Mouse (Mus musculus) erythroblast, adult 5-6 weeks (primary cell): ENCODE data around the gene Hist1h2ad. TPM values are rescaled to one million over a fixed set of nuclear protein-coding genes. Genes with fewer than 3 reads are reported as not detected.
A peak's percentile ranks its signal among the peaks of the same experiment; 100 is the strongest.

ENCODE experiments used
- ATAC-seq: replicated peaks from 2 replicates; pipeline ENCODE4 v1.8.0; 2016; ENCODE audit warnings: moderate number of reproducible peaks, mild to moderate bottlenecking, moderate TSS enrichment, inconsistent platforms; ENCODE audit not compliant: poor library complexity, low FRiP score, severe bottlenecking
- total RNA-seq, 2 experiments: library from RNA; stranded (forward) in 1 of 2; stranded (reverse) in 1 of 2; fragments of 150-400 nt in 1 of 2; fragments of 200-764, 138-1000 nt in 1 of 2; gene quantifications; 2 replicates each; pipeline versions ENCODE4 v1.2.3 to v1.2.4; 2015 to 2017; ENCODE audit warnings: low replicate concordance in 2 of 2

The Hist1h2ad gene
- total RNA-seq (2015; ENCODE audit: low replicate concordance) (not detected in 2 replicates), total RNA-seq (2017; ENCODE audit: low replicate concordance) (370 and 678 TPM in 2 replicates)

DNA sequence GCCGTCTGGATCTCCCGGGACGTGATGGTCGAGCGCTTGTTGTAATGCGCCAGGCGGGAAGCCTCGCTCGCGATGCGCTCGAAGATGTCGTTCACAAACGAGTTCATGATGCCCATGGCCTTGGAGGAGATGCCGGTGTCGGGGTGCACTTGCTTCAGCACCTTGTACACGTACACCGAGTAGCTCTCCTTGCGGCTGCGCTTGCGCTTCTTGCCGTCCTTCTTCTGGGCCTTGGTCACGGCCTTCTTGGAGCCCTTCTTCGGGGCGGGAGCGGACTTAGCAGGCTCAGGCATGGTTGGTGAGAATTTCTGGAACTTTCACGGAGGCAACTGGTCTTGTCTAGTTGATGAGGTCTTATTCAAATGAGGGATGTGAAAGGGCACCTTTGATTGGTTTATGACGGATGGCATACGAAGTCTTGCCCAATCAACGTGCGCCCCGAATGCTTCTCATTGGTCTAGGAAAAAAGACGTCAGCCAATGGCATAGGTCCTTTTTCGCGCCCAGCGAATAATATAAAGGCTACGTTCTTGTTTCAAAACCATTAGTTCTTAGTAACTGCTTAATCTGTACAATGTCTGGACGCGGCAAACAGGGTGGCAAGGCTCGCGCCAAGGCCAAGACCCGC lies at the start of gene Hist1h2ad, which contains the start of gene Hist1h2bf:
Gene Hist1h2ad, plus strand, starts transcription at position 484 of the 627 bp plus-strand sequence.
Gene Hist1h2bf, minus strand, starts transcription at position 299 of the 627 bp plus-strand sequence.
- peak; percentile 73 for ATAC-seq

DNA sequence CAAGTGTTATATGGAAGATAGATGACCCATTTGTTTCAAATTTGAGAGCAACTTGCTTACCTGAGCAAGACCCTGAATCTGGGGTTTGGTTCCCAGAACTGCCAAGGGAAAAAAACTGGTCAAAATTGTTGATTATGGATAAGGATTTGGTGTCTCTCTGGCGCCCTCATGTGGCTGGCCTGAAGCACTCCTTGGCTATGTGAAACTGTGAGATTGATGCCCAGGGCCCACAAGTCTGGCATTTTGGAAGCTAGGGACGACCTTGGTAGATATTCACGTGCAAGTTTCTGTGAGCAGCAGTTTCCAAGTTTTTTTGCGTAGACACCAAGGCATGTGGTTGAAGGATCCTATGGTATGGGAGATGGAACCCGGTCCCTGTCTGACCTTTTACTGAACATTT lies 49.5 kb upstream of the Hist1h2ad start:
- peak; percentile 73 for ATAC-seq

DNA sequence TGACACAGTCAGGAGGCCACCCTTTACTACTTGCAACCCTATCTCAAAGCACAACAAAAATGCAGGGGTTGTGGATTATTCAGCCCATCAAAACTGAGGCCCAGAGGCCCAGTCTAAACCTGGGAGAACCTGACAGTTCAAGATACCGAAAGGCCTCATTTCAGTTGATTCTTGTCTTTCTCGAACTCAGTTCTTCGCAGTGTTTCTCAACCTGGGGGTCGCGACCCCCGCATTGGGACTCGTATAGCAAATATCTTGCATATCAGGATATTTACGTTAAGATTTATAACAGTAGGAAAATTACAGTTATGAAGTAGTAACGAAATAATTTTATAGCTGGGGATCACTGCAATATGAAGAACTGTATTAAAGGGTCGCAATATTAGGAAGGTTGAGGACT lies 48.3 kb upstream of the Hist1h2ad start:
- ATAC-seq, result no peak

DNA sequence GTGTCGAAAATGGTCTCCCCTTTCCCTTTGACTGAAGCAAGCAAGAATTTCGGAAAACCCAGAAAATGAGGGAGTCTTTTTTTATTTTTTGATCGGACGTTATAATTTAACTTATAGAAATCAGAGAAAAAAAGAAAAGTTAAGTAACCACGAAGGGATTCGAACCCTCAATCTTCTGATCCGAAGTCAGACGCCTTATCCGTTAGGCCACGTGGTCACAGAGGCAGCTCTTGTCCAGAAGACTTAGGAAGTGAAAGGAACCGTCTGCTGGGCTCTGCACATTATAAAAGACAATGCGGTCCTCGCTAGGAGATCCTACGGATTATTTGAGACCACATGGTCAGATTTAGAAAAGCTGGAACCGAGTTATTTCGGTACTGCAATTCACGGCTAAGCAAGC lies 47.9 kb upstream of the Hist1h2ad start:
- ATAC-seq, result peak; percentile 54

GRCm38 (mm10) chr13:23529005-23529404 lies 45.2 kb upstream of the Hist1h2ad start:
- no peak for ATAC-seq

DNA sequence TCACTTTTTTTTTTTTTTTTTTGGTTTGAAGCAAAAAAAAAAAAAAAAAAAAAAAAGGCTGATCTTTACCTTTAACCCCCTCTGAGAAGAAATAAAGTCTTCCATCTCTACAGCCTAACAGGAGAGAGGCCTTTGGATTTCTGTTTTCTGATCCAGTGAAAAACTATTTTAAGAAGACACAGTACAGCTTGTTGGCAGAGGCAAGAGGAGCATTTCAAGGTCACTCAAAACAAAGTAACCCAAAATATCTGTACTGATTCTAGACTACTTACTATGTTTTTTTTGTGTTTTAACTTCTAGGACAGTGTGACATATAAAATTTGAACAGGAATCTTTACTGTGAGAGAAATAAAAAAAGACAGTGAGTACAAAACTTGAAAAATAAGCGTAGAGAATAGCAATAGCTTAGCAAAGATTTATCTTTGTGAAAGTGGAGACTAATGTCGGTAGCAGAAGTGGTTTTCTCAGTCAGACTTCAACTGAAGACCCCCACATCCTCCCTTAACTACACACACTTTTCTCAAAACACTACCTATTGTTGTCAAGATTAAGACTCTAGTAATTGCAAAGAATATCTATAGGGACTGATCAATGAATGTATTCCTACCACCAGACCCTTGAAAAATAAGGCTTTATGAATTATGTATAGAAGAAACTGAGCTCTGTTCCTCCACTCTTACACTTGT lies 44.6 kb upstream of the Hist1h2ad start:
- ATAC-seq, result no peak

GRCm38 (mm10) chr13:23530181-23530900 lies 43.8 kb upstream of the Hist1h2ad start:
- ATAC-seq, result no peak

DNA sequence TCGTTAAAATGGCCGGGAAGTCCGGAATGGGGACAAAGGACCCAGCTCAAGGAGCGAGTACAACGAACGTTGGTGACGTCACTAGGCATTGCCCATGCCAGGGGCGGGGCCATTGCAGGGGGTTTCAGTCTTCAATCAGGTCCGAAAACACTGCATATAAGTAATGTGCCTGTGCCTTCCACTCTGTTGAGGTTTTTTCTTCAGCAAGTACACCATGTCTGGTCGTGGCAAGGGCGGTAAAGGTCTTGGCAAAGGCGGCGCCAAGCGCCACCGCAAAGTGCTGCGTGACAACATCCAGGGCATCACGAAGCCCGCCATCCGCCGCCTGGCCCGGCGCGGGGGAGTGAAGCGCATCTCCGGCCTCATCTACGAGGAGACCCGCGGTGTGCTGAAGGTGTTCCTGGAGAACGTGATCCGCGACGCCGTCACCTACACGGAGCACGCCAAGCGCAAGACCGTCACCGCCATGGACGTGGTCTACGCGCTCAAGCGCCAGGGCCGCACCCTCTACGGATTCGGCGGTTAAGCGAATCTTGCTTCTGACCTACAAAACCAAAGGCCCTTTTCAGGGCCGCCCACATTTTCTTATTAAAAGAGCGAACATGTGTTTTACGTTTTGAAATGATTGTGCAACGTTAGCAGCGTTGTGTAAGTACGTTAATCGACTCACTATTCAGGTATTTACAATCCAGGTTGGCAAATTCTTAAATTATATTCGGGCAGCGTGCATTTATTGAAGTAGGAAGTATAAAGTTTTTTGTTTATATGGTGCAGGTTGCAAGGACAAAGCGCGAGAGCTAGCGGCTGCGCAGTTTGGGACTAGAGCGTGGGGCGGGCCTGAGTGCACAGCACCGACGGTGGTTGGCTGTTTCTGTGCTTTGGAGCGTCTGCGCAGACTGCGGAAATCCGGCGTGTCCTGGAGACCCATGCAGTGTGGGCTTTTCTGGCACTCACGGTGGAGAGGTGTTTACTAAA lies 43.0 kb upstream of the Hist1h2ad start, which contains the start of gene Hist1h4h:
Gene Hist1h4h, plus strand, starts transcription at position 150 of the 975 bp plus-strand sequence.
- peak; percentile 58 for ATAC-seq

GRCm38 (mm10) chr13:23532262-23533075 lies 41.7 kb upstream of the Hist1h2ad start:
- ATAC-seq, result no peak

DNA sequence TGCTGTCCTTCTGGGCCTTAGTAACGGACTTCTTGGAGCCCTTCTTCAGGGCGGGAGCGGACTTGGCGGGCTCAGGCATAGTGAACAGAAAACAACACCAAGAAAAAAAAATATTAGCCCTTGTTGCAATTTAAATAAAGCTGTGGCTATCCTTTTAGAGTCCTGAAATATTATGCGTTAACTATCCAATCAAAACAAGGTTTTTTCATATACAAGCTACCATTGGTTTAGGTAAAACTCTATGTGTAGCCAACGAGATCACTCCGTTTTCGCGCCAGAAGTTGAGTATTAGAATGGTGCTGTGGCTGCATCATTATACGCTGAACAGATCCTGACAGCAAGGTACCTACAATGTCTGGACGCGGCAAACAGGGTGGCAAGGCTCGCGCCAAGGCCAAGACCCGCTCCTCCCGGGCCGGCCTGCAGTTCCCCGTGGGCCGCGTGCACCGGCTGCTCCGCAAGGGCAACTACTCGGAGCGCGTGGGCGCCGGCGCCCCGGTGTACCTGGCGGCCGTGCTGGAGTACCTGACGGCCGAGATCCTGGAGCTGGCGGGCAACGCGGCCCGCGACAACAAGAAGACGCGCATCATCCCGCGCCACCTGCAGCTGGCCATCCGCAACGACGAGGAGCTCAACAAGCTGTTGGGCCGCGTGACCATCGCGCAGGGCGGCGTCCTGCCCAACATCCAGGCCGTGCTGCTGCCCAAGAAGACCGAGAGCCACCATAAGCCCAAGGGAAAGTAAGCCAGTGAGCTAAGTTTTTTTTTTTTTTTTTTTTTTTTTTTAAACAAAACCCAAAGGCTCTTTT lies 40.4 kb upstream of the Hist1h2ad start, which contains the start of gene Hist1h2af:
Gene Hist1h2af, plus strand, starts transcription at position 347 of the 808 bp plus-strand sequence.
- ATAC-seq, result peak; percentile 49

DNA sequence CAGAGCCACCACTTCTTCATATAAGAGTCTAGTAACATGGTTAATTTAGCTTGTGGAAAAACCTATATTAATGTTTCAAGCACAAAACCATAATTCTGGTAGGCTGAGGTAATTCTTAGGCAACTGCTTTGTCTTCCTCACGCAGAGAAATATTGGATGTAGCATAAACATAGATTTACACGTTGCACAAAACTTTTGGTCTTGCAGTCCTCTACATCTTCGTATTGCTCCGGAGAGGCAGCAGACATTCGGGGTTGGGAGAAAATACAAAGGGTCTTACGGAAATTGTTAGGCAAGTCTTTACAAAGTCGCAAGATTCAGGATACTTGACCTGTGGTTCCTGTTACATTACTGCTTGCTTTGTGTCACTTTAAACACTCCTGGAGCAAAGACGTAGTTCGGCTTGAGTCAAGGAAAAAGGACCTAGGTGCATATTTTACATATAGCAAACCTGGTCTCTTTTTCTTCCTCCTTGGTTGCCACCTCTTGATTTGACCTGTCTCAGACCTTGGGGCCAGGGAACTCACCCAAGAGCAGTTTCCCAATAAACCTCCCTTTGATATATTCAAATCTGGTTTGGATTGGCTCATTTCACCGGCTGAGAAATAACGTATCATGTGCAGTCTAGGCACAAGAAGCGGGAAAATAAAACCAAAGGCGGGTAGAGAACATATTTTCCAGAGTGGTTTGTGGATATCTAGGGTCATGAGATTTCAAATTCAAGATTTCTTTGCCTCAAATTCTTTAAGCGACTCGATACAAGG lies 39.6 kb upstream of the Hist1h2ad start:
- peak; percentile 37 for ATAC-seq

GRCm38 (mm10) chr13:23535137-23536075 lies 38.8 kb upstream of the Hist1h2ad start, which contains the start of gene Hist1h3g:
Hist1h3g (plus strand) TSS chr13:23535422.
- ATAC-seq, result peak; percentile 69

DNA sequence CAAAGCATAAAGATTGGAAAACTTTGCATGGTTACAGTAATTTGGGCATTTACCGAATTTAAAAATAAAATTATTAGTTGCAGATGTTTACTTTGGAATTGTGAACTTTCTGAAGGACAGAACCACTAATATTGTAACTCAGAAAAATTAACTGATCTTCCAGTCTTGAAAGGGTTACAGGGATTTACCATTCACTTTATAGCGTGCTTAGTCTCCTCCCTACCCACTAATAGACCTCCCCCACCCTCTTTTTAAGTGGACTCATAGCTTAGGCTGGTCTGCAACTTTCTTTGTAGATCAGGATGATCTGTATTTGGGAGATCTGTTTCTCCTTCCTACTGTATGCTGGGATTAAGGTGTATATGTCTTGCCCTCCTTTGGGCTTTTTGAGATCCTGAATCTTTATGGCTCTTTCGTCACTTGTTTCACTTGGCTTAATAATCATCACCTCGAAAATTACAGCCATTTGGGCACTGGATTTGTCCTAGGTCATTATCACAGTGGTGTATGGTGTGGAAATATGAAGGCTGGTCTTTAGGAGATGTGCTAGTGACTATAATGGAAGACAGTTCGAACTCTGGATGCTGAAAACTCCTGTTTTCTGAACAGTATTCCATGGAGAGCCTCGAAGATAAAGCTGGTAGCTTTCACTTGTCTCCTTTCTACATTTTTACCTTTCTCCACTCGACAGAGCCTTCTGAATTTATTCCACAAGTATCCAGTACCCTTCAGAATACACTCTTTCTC lies 37.9 kb upstream of the Hist1h2ad start:
- no peak for ATAC-seq

DNA sequence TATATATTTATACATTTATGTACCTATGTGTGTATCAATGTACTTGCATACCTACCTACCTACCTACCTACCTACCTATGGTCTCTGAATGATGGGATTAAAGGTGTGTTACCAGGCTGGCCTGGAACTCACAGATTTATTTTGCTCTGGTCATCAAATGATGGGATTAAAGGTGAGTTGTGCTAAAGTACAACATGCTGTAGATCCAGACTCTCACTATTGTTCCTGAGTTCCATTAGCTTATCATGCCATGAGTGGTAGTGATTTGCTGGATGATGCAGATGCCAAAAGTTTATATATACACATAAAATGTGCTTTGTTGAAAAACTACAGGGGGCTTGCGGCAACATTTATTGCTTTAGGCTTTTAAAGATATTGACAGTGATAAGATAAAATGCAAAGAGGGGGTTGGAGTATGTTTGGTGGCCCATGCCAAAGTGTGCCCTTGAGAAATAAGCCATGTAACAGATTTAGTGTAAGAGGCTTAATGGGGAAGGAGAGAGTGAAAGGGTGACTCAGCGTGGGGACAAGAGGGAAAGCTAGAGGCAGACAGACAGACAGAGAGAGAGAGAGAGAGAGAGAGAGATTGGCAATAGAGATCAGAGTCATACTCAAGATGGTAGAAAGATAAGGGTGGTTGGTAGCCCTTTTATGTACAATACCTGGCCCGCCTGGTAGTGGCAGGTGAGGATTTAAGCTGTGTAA lies 37.0 kb upstream of the Hist1h2ad start:
- ATAC-seq, result no peak
